Mouse (Mus musculus): ENCODE results near the gene Mlh1.

DNA sequence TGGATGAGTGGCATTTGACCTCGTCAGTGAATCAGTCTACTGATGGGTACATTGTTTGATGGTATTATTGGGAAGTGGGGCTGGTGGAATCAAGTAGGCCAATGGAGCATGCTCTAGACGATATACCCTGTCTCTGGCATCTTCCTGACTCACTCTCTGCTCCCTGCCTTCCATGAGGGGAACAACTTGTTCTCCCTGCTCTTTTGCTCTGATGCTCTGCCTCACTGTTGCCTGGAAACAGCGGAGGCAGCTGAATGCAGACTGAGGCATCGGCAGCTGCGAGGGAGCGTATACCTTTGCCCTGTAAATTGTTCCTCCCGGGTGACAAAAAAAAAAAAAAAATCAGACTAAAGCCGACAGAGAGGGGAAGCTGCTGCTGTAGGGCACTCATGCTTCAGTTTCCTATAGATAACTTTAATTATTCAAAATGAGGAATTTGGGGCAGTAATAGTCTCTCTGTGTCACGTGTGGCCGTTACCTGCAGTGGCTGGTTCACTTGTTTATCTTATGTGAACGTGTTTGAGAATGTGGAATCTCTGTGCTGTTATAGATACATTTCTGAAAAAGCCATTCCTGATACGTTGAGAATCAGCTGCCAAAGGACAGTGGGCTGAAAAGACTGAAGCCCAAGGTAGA, 30.7 kb upstream of the Mlh1 start:
- TF ChIP-seq CTCF (IDR thresholded peaks at IDR 0.05; ENCODE audit: low read depth, low read length) (no peak), POLR2A (IDR thresholded peaks at IDR 0.05; ENCODE audit: borderline replicate concordance, low read depth, low read length) (no peak)
